Mouse (Mus musculus) layer of hippocampus, adult 2 months (tissue): ENCODE measurements around the gene Pwwp2b. TPM values are rescaled to one million over a fixed set of nuclear protein-coding genes. Genes with fewer than 3 reads are reported as not detected.

Experiments used
- DNase-seq, 2 experiments: peaks; one replicate each; pipeline ENCODE4 v3.0.0; 2022; ENCODE audit warnings: low spot score in 2 of 2
- H3K27ac ChIP-seq: fragments of 200-600 bp; 2 replicates; pipeline ENCODE4 v1.8.1; 2022
- H3K4me3 ChIP-seq: fragments of 200-600 bp; 2 replicates; pipeline ENCODE4 v1.8.1; 2022; ENCODE audit warnings: mild to moderate bottlenecking
- CTCF ChIP-seq: fragments of 200-600 bp; conservative IDR thresholded peaks from 2 replicates; pipeline ENCODE4 v1.8.1; 2022; ENCODE audit warnings: antibody characterized with exemption, mild to moderate bottlenecking, moderate library complexity
- long read RNA-seq, 2 experiments: library from polyadenylated mRNA; stranded (forward); transcript quantifications; one replicate each; pipeline ENCODE4 v2.0.0; 2021; ENCODE audit warnings: borderline mapping rate in 2 of 2
- total RNA-seq, 2 experiments: library from RNA; stranded (reverse); gene quantifications; 2 replicates each; pipeline ENCODE4 v1.2.3; 2021

The Pwwp2b gene
- total RNA-seq, result 10 to 100 TPM; 35.0 to 37.6 TPM
- long read RNA-seq, experiment 1, full-length matches to known transcripts, result 57 of 62 reads
- long read RNA-seq, experiment 1, partial matches to known transcripts, result 5 of 62 reads
- long read RNA-seq, experiment 1, other reads (novel, unspliced or antisense), result 0 of 62 reads
- long read RNA-seq, experiment 2, full-length matches to known transcripts, result 48 of 53 reads
- long read RNA-seq, experiment 2, partial matches to known transcripts, result 3 of 53 reads
- long read RNA-seq, experiment 2, other reads (novel, unspliced or antisense), result 2 of 53 reads

DNA sequence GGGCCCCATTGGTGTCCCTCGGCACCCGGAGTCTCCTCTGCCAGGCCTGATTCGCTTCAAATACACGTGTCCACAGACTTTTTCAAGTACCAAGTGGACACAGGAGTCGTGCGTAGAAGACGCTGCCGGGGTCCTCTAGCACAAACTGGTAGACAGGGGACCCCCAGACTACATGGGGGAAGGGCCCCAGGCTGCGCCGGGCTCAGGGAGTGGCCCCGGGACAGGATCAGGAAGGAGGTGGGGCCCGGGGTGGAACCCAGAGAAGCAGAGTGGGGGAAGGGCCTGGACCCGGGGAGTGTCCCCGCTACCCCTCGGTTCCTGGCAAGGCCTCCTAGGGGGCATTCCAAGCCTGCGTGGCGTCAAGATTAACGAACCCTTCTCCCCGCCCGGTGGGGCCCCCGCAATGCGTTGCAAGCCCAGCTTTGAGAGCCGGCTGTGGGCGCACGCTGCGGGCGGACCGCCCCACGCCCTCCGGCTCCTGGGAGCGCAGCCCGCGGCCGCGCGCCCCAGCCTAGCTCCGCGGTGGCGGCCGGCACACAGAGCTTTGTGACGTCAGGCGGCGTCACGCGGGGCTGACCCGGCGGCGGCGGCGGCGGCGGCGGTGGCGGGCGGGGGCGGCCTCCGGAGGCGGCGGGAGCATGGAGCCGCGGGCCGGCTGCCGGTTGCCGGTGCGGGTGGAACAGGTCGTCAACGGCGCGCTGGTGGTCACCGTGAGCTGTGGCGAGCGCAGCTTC lies at the start of gene Pwwp2b:
TSS of gene Pwwp2b (plus strand) at position 602 of the 734 bp plus-strand sequence.
- peak within 1 kb of the TSS; percentile 80 for H3K4me3 ChIP-seq
- TF ChIP-seq CTCF, result no peak
- DNase-seq, result peak; percentile 50 to 68
- H3K27ac ChIP-seq, result peak within 1 kb of the TSS; percentile 99

DNA sequence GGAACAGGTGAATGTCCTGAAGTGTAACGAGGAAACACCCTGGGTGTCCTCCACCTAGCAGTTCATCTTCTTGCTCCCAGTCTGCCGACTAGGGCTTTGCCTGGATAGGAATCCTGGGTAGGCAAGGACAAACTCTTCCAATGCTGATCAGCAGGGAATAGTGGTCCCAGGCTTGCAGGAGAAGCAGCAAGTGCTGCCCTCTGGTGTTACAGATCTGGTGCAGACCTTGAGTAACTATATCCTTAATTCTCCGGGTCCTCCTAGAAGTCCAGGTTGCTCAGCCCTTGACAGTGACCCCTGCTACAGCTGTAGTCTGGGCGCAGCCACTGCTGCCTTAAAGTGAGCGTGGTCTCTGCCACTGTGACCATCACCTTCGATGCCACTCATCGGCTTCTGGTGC lies 48.2 kb upstream of the Pwwp2b start:
- peak; percentile 69 to 81 for DNase-seq
- peak; percentile 91 for TF ChIP-seq CTCF
- Histone ChIP-seq H3K27ac (no peak overlapping the region), H3K4me3 (no peak overlapping the region)

- no peak for TF ChIP-seq CTCF
- DNase-seq, result no peak
Measured at GRCm38 (mm10) chr7:139201209-139201608, 47.1 kb upstream of the Pwwp2b start.

DNA sequence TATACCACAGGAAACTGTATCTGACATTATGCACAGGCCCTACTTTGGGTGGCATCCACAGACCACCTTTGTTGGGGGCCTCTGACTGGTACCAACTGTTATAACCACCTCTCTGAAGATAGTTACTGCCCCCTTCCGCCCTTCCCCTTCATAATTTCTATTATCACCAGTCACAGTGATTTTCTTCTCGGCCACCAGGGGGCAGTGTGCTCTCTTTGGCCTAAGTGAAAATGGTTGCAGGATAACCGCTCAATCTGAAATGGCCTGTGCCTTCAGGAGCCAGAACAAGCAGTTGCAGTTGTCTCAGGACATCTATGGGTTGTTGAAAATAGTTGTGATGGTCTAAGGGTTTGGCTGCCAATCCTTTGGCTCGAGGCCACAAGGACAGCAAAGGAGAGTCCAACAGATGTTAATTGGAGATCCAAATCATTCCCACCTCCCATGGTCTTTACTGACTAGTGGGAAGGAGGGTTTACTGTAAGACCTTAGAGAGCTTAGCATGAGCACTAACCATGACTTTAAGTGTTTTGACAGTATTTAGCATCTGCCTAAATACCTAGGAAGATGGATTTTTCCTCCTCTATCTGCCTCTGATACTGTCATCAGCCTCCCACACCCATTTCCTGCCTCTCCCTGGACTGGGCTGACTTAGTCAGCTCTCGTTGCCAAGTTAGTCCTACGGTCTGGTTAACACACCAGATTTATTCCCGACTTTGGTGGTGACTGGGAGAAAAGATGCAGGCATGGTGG lies 40.1 kb upstream of the Pwwp2b start:
- DNase-seq, result no peak

More at GRCm38 (mm10) chr7:139201209-139201608, 47.1 kb upstream of the Pwwp2b start:
- no peak overlapping the region for H3K27ac ChIP-seq
- H3K4me3 ChIP-seq, result no peak overlapping the region

GRCm38 (mm10) chr7:139208773-139209095 lies 39.5 kb upstream of the Pwwp2b start:
- H3K4me3 ChIP-seq, result no peak overlapping the region
- no peak for TF ChIP-seq CTCF

More for the DNA sequence above, 40.1 kb upstream of the Pwwp2b start:
- H3K27ac ChIP-seq, result no peak overlapping the region
- peak; percentile 92 for TF ChIP-seq CTCF
- no peak overlapping the region for H3K4me3 ChIP-seq

DNA sequence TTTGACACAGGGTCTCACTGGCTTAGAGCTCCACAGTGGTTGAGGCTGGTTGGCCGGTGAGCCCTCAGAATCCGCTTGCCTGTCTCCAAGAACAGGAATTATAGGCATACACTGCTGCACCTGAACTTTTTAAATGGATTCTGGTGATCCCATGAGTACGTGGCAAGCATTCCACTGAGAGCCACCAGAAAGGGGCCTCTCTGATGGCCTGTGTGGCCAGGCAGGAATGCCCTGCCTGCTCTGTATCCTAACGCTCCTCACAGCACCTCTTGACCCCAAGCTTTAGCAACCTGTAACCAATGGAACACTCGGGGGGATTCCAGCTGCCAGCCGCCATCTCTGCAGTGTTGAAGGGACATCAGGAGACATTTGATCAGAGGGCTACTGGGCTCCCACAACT lies 36.5 kb upstream of the Pwwp2b start:
- Histone ChIP-seq H3K4me3 (no peak overlapping the region), H3K27ac (no peak overlapping the region)
- no peak for TF ChIP-seq CTCF
- DNase-seq, result no peak

More at GRCm38 (mm10) chr7:139208773-139209095, 39.5 kb upstream of the Pwwp2b start:
- H3K27ac ChIP-seq, result no peak overlapping the region
- no peak for DNase-seq

DNA sequence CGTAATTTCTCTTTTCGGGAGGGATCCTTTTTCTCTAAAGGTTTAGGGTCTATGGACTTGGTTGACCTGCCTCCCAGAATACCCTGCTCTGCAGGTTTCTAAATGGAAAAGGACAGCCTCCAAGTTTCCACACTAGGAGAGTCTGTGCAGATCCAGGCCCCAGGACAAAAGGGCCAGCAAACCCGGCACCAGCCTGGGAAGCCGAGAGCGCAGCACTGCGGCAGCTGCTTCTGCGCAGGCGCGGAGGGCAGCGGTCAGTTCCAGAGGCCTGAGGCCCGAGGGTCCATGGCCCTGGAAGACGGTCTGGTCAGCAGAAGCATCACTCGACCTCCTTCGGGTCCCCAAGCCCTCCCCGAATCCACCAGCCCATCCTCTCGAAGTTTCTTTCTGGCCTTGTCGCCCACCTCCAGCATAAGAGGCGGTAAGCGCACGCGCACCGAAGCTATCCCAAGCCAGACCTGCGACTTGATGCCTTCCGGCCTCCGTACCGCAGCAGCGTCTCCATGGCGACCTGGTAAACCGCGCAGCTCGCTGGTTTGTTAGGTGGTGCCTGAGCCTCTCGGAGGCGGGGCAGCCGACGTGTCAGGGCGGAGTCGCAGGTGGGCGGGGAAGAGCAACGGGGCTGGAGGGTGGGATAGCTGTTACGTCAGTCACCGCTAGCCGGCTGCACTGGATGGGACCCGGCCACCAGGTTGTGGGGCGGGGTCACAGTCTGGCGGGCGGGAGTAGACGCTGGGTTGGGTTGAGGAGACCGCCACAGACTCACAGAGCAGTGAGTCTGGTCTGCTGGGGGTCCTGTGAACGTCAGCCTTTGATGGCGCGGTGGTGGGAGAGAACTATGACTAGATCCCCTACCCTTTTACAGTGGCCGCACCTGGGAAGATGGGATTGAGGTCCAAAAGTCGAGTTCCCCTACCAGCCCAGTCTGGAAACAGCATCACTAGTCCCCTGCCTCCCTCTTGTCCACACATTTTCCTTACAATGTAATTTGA lies 35.2 kb upstream of the Pwwp2b start, which contains the start of the genes Lrrc27 and Stk32c:
TSS of gene Lrrc27 (plus strand) at position 235 of the 992 bp plus-strand sequence.
TSS of gene Stk32c (minus strand) at position 554 of the 992 bp plus-strand sequence.
- TF ChIP-seq CTCF, result no peak; the same call in 1 of the 2 replicates
- DNase-seq, result peak; percentile 98
- Histone ChIP-seq H3K4me3 (peak within 1 kb of the TSS; percentile 77), H3K27ac (peak within 1 kb of the TSS; percentile 96)

- H3K27ac ChIP-seq, result peak overlapping the region; percentile 96
- no peak for DNase-seq
- TF ChIP-seq CTCF, result no peak
- H3K4me3 ChIP-seq, result peak overlapping the region; percentile 77
Measured at GRCm38 (mm10) chr7:139213751-139214150, 34.5 kb upstream of the Pwwp2b start.

DNA sequence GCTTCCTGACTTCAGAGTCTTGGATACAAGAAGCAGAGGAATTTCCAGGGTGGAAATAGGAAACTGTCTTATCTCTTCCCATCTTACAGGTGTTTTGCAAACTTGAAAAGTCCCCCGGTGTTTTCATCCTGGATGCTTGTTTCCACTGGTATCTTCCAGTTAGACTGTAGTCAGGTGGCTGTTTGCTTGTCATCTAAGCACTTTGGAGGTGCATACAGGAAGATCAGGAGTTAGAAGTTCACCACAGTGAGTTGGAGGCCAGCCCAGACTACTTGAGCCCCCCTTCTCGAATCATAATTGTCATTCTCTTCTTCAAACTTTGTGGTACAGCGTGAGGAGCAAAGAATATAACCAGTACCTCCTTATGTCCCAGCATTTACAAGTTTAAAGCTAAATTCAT lies 34.1 kb upstream of the Pwwp2b start:
- Histone ChIP-seq H3K4me3 (no peak overlapping the region), H3K27ac (no peak overlapping the region)
- no peak for DNase-seq
- no peak for TF ChIP-seq CTCF

DNA sequence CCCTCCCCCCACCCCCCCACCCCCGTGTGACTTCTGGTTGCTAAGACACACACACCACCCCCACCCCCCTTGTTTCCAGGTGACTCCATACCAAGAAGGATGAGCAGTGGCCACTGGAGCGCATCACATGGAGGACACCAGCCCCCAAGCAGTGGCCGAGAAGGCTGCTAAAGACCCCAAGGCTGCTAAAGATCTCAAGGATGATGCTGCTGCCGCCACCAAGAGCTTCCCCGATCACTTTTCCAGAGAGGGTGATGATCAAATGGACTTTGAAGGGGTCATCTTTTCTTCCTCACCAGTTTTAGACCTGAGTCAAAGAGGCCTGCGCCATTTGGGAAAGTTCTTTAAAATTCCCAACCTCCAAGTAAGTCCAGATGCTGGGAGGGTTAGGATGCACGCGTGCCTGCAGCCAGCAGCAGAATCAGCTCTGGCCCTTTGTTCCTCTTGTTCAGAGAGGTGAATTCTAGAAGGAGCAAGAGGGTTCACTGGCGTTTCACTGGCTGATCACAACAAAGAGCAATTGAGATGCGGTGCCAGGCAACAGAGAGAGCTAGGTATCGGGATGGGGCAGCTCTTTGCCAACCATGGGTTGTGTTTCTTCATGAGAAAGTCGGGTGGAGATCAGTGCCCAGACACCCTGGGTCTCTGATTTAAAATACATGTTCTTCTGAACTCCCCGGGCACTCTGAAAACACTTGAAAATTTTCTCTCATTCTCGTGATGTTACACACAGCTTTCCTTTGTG lies 33.5 kb upstream of the Pwwp2b start:
- no peak overlapping the region for H3K27ac ChIP-seq
- no peak for TF ChIP-seq CTCF
- H3K4me3 ChIP-seq, result no peak overlapping the region
- no peak for DNase-seq

- Histone ChIP-seq H3K27ac (no peak overlapping the region), H3K4me3 (no peak overlapping the region)
- DNase-seq, result no peak
- TF ChIP-seq CTCF, result no peak
Measured at GRCm38 (mm10) chr7:139215516-139215915, 32.8 kb upstream of the Pwwp2b start.

- no peak for TF ChIP-seq CTCF
- H3K27ac ChIP-seq, result no peak overlapping the region
- no peak overlapping the region for H3K4me3 ChIP-seq
- no peak for DNase-seq
Measured at GRCm38 (mm10) chr7:139215946-139216345, 32.3 kb upstream of the Pwwp2b start.
